Mouse (Mus musculus) mouse embryonic stem cell (cell line): ENCODE measurements at regions not wholly inside any gene's neighbourhood (a gene's known extent, or its start where the extent isn't known, plus 50 kb on each side); places are given as distances from the start of the nearest gene placed in this dataset.
"Not testable (repeated sequence)": the region's sequence is repeated elsewhere in the genome, so short reads cannot be mapped to it uniquely, and the experiment has no call there.

ENCODE experiments used
- in situ Hi-C, 2 experiments: fragments of 300-500 bp; cut with MboI; formaldehyde crosslinking; loops; 1 replicate in 1 of 2; 3 replicates in 1 of 2; pipeline ENCODE4 v1.14.3; 2019 to 2020; ENCODE audit warnings: low sequenced_read_pairs in 2 of 2, low pct_unique_long_range_greater_than_20kb in 1 of 2, mixed read lengths in 1 of 2; ENCODE audit not compliant: unreplicated experiment in 1 of 2

- in situ Hi-C loops, result no loop called here
Observed at GRCm38 (mm10) chr3:21761909-21762308, 314.5 kb upstream of the Tbl1xr1 start.

DNA sequence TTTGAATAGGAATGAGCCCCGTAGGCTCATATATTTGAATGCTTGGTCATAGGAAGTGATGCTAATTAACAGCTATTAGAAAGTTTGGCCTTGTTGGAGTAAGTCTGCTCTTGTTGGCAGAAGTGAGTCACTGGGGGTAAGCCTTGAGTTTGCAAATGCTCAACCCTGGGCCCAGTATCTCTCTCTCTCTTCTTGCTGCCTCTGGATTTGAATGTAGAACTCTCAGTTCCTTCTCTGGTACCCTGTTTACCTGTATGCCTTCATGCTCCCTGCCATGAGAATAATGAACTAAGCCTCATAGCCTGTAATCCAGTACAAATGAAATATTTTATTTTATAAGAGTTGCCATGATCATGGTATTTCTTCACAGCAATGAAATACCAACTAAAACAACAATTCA is 308.4 kb upstream of the Tbl1xr1 start:
- in situ Hi-C loops, result no loop called here

DNA sequence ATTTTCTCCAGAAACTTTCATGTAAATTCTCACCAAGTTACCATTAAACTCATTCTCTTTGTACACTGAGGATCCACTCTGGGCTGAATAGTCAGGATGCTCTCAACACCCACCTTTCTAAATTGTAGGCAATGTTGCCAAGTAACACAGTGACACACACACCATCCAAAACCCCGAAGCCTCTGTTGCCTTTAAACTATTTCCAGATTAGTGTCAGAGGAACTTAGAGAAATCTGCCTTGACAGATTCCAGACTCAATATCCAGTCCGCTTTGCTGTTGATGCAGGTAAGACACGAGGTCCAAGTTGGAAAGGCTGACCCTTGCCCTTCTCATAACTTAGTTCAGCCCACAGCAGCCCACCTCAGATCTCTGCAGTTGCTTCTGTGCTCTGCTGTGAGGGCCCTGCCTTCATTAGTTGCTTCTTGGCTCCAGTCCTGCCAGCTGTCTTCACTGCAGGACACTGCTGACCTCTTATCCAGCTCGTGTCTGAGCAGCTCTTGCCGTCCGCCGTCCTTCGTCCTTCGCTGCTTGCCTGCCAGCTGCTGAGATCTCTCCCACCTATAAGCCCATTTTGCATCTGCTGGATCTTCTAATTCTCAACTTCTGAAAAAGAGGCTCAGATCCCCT is 306.4 kb upstream of the Tbl1xr1 start:
- in situ Hi-C loops, result no loop called here

- in situ Hi-C loops, result no loop called here
Observed at GRCm38 (mm10) chr3:21771752-21772298, 304.6 kb upstream of the Tbl1xr1 start.

DNA sequence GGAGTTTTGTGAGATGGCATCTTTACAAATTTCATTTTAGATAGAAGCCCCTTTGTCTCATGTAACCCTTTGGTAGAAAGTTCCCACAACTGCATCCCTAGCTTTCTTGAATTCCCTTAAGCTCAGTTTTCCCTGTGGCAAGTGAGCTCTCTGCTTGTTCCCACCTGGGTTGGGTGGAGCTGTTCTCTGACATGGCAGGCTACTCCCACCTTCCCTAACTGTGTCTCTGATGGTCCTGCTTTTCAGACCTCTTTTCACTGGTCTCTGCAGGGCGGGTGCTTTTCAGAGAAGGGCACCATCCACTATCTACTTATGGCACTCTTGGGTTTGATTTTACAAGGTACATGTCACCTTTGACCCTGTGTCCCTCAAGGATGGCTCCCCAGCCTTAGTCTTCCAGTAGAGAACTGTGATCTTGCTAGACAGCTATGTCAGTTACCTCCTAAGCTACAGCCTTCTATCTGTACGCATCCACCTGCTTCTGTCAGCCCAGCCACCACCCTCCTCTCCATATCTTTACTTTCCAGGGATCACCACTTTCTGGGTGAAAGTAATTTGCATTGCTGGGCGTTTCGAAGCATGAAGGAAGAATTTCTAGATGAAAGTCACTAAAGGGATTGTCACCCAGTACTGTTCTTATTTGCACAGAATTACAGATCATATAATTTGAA is 302.1 kb upstream of the Tbl1xr1 start:
- in situ Hi-C loops, result no loop called here

DNA sequence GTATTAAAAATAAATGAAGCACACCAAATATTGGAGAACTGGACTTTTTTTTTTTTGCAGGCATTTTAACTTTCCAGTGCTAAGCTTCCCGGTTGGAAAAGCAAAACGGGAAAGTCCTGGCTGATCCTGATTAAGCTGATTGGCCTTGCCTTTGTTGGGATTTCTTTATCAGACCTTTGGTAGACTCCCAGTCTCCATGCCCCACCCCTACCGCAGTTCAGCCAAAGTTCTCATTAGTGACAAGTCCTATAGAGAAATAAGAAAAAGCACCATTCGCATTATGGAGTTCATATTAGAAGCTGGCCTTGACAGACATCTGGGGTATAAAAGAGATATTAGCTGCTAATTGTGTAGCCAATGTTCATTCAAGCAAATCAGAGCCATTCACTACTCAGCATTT is 297.7 kb upstream of the Tbl1xr1 start:
- in situ Hi-C loops, result no loop called here

- in situ Hi-C loops, result no loop called here
Observed at GRCm38 (mm10) chr3:21791983-21792631, 284.3 kb upstream of the Tbl1xr1 start.

GRCm38 (mm10) chr3:21798139-21798538 is 278.3 kb upstream of the Tbl1xr1 start:
- in situ Hi-C loops, result no loop called here

DNA sequence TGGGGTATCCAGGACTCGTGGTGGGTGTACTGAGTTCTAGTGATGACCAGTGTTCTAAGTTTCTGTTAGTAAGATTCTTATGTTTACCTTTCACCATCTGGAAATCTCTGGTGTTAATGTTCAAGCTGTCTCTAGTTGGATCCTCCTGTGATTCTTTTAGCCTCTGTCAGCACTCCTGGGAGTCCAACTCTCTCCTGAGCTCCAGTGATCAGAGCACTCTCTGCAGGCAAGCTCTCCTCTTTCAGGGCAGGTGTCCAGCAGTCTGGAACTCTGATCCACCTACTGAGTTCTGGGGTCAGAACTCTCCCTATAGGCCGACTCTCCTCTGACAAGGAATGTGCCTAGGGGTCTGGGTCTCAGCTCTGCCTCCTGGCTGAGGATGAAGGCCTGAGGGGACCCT is 272.6 kb upstream of the Tbl1xr1 start:
- in situ Hi-C loops, result not testable (repeated sequence)

- in situ Hi-C loops, result no loop called here
Observed at GRCm38 (mm10) chr3:21806494-21807157, 269.8 kb upstream of the Tbl1xr1 start.

DNA sequence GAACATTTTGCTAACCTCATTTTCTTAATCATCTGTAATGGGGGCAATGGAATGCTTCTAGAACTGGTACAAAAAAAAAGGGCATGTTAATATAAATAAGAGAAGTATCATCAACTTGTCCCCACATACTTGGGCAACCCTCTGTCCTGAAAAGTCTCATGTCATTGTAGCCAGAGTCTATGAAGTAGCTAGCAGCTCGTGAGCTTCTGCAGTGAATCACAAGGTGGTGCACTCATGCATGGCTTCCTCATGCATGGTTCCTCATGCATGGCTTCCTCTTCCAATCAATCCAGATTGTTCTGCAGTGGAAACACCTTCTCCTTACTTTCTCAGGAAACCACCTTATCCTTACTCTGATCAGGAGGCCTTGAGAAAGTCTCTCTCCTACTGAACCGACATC is 267.9 kb upstream of the Tbl1xr1 start:
- in situ Hi-C loops, result no loop called here

- in situ Hi-C loops, result no loop called here
Observed at GRCm38 (mm10) chr3:21809769-21810470, 266.5 kb upstream of the Tbl1xr1 start.

DNA sequence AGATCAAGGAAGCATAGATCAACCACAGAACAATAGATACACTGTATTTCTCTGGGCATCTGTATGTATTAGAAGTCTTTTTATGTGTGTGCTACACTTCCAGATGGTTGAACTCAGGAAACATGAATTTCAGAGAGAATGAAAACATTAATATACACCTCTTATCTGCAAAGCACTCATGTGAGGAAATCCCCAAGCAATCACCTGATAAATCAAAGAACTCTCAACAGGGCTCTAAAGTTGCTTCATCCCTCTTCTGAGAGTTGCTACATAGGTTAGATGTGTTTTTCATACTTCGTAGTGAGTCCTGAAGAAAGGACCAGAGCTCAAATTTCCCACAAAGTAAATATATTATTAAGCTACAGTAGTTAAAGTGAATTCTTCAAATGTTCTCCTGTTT is 263.1 kb upstream of the Tbl1xr1 start:
- in situ Hi-C loops, result no loop called here

DNA sequence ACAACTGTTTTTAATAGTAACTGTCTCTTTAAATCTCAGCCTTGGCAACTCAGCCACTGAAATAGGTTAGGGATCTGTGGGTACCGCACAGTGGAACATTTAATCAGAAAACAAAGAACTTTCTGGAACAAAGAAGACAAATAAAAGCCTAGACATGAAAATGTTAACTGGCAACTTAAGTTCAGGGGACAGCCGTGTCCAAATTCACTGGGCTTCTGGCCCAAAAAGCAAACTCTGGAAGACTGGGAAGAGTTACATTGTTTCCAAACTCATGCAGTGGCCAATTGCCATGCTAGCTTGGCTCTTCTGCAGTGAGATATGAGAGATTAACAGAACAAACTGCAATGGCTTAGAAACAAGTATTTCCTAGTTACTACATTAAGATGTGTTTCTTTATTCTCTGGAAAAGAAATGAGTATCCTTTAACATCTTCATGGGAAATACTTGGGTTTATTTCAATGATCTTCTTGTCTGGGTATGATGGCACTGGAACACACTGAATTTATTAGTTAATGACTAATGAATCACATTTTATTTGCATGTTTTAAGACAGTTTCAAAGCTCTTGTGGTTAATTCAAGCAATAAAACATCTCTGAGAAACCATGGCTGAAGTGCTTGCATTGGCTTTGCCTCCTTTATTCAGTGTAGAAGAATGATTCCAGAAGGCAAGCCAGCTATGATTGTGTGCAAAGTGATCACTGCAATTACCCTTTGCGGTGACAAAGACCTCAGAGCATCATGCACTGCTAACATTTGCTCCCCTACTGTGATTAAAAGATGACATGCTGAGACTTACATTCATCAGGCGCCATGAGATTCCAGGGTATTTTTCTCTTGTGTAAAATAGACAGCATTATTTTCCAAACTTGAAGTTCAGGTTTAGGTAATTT is 259.2 kb upstream of the Tbl1xr1 start:
- in situ Hi-C loops, result no loop called here

DNA sequence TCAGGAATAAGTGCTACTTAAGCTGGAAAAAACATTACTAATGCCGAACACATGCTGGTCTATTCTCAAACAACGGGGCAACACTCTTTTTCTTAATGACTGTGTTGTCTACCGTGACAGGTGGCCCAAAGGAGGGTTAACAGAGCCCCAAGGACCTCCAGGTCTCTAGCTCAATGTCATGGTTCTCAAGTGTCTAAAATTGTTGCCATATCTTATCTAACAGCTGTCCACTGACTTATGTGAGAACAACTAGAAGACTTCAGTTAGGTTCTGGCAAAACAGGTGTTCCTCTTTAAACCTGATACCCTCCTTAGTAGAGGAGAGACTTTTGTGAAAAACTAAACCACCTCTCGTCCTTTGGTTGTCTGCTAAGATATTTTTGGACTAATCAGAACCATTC is 257.4 kb upstream of the Tbl1xr1 start:
- in situ Hi-C loops, result no loop called here

- in situ Hi-C loops, result no loop called here
Observed at GRCm38 (mm10) chr3:21820051-21820598, 256.3 kb upstream of the Tbl1xr1 start.

- in situ Hi-C loops, result no loop called here
Observed at GRCm38 (mm10) chr3:21822675-21823074, 253.8 kb upstream of the Tbl1xr1 start.
